Mouse (Mus musculus) hindbrain, embryonic 12.5 days (tissue): Measurements from ENCODE around the gene Ift140. TPM values are rescaled to one million over a fixed set of nuclear protein-coding genes. Genes with fewer than 3 reads are reported as not detected.

ENCODE experiments used
- ATAC-seq: fragments of 200-750 bp; cut with Nextera tagmentation; 2 replicates; pipeline ENCODE4 v1.8.0; 2017; ENCODE audit warnings: moderate TSS enrichment; ENCODE audit not compliant: low FRiP score
- H3K27ac ChIP-seq: fragments of 300-500 bp; sonication (generic); 2 replicates; pipeline ENCODE4 v1.5.1; 2016; ENCODE audit warnings: mild to moderate bottlenecking
- H3K27me3 ChIP-seq: fragments of 300-500 bp; sonication (generic); 2 replicates; pipeline ENCODE4 v1.6.1; 2016; ENCODE audit warnings: mild to moderate bottlenecking
- H3K36me3 ChIP-seq: fragments of 300-500 bp; sonication (generic); 2 replicates; pipeline ENCODE4 v1.6.1; 2016; ENCODE audit warnings: mild to moderate bottlenecking
- H3K4me1 ChIP-seq: fragments of 300-500 bp; sonication (generic); 2 replicates; pipeline ENCODE4 v1.6.1; 2016
- H3K4me2 ChIP-seq: fragments of 300-500 bp; sonication (generic); replicated peaks from 2 replicates; pipeline ENCODE4 v1.6.1; 2016; ENCODE audit warnings: mild to moderate bottlenecking
- H3K4me3 ChIP-seq: fragments of 300-500 bp; sonication (generic); 2 replicates; pipeline ENCODE4 v1.5.1; 2016; ENCODE audit warnings: mild to moderate bottlenecking
- H3K9ac ChIP-seq: fragments of 300-500 bp; sonication (generic); 2 replicates; pipeline ENCODE4 v1.6.1; 2016; ENCODE audit warnings: mild to moderate bottlenecking, moderate library complexity
- H3K9me3 ChIP-seq: fragments of 300-500 bp; sonication (generic); replicated peaks from 2 replicates; pipeline ENCODE4 v1.6.1; 2016; ENCODE audit warnings: mild to moderate bottlenecking
- WGBS: fragments of 180-500 bp; shearing (Covaris S2); methylation state at CpG from one replicate; pipeline ENCODE4 v1.1.7; 2016; 5-methylcytosine and 5-hydroxymethylcytosine counted together
- polyA plus RNA-seq: library from polyadenylated mRNA; unstranded; fragments of >200 nt; fragmentation: Nextera tagmentation; extraction: Ambion mirVana; gene quantifications from 2 replicates; pipeline ENCODE4 v1.2.1, GENCODE M21; 2016

Gene Ift140
- polyA plus RNA-seq = 26.7 and 27.6 TPM in 2 replicates

- peak; percentile 99 for ATAC-seq
- Histone ChIP-seq H3K4me2 (peak within 1 kb of the TSS; percentile 98), H3K9me3 (no peaks in the 10 kb centered on the region), H3K27ac (peak within 1 kb of the TSS; percentile 86), H3K4me3 (peak within 1 kb of the TSS; percentile 99), H3K9ac (peak within 1 kb of the TSS; percentile 96), H3K36me3 (peaks cover 23% of the 10 kb centered on the region), H3K4me1 (peaks cover 18% of the 10 kb centered on the region), H3K27me3 (no peaks in the 10 kb centered on the region)
- under 1% methylated on average over 62 of the region's 62 CpGs for WGBS
These were observed at the start of gene Ift140, which contains the start of gene Cramp1l for GRCm38 (mm10) chr17:25015655-25016291. Ift140 (plus strand) TSS chr17:25016085. Cramp1l (minus strand) TSS chr17:25015788.

GRCm38 (mm10) chr17:24987221-24987620 is 28.7 kb upstream of the Ift140 start:
- H3K4me1 ChIP-seq = no peaks in the 10 kb centered on the region
- ATAC-seq = no peak
- 96% methylated on average over 6 of the region's 6 CpGs for WGBS
- H3K9me3 ChIP-seq = no peaks in the 10 kb centered on the region
- H3K27ac ChIP-seq = no peak overlapping the region
- H3K4me3 ChIP-seq = no peak overlapping the region
- H3K36me3 ChIP-seq = peaks cover 95% of the 10 kb centered on the region
- H3K4me2 ChIP-seq = no peak overlapping the region
- no peaks in the 10 kb centered on the region for H3K27me3 ChIP-seq
- no peak overlapping the region for H3K9ac ChIP-seq

- WGBS = 93% methylated on average over 6 of the region's 6 CpGs
- peaks cover 93% of the 10 kb centered on the region for H3K36me3 ChIP-seq
- H3K9me3 ChIP-seq = no peaks in the 10 kb centered on the region
- H3K27ac ChIP-seq = no peak overlapping the region
- no peaks in the 10 kb centered on the region for H3K4me1 ChIP-seq
- no peak overlapping the region for H3K4me3 ChIP-seq
- H3K4me2 ChIP-seq = no peak overlapping the region
- no peaks in the 10 kb centered on the region for H3K27me3 ChIP-seq
- ATAC-seq = no peak
- no peak overlapping the region for H3K9ac ChIP-seq
These were observed 21.2 kb upstream of the Ift140 start for GRCm38 (mm10) chr17:24994721-24995120.

- Histone ChIP-seq H3K4me1 (no peaks in the 10 kb centered on the region), H3K27me3 (no peaks in the 10 kb centered on the region), H3K36me3 (peaks cover 66% of the 10 kb centered on the region), H3K9ac (no peak overlapping the region), H3K4me3 (no peak overlapping the region), H3K9me3 (no peaks in the 10 kb centered on the region), H3K27ac (no peak overlapping the region), H3K4me2 (no peak overlapping the region)
- 98% methylated on average over 3 of the region's 3 CpGs for WGBS
- ATAC-seq = no peak
These were observed 10.8 kb upstream of the Ift140 start for GRCm38 (mm10) chr17:25005102-25005501.

DNA sequence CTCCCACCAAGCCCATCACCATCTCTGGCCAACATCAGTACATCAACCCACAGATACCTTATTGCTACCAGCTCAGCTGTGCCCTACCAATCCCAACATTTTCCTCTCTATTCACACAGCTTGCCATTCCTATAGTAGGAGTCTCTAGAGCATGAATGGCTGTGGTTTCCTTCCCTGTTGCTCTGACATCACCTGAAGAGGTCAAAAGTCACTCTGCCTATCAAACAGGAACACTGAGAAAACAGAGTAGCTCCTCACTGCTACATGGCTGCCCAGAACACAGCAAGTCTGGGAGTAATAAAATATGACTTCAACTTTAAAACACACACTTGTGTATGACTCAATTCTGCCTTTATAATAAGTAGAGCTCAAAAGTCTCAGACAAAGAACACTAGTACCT is 8.4 kb upstream of the Ift140 start:
- H3K36me3 ChIP-seq = peaks cover 66% of the 10 kb centered on the region
- H3K4me2 ChIP-seq = no peak overlapping the region

GRCm38 (mm10) chr17:25013606-25014501 is 2.0 kb upstream of the Ift140 start:
- peaks cover 18% of the 10 kb centered on the region for H3K4me1 ChIP-seq
- WGBS = under 1% methylated on average over 81 of the region's 81 CpGs
- peak overlapping the region; percentile 96 for H3K9ac ChIP-seq
- H3K9me3 ChIP-seq = no peaks in the 10 kb centered on the region
- peak overlapping the region; percentile 83 for H3K27ac ChIP-seq
- H3K4me3 ChIP-seq = peak overlapping the region; percentile 99
- H3K27me3 ChIP-seq = no peaks in the 10 kb centered on the region
- peaks cover 28% of the 10 kb centered on the region for H3K36me3 ChIP-seq
- ATAC-seq = no peak
- peak overlapping the region; percentile 98 for H3K4me2 ChIP-seq

More for the DNA sequence above, 8.4 kb upstream of the Ift140 start:
- H3K9ac ChIP-seq = no peak overlapping the region
- no peaks in the 10 kb centered on the region for H3K9me3 ChIP-seq
- ATAC-seq = no peak
- H3K4me3 ChIP-seq = no peak overlapping the region
- no peaks in the 10 kb centered on the region for H3K27me3 ChIP-seq
- no peak overlapping the region for H3K27ac ChIP-seq
- no peaks in the 10 kb centered on the region for H3K4me1 ChIP-seq

- Histone ChIP-seq H3K9ac (peak overlapping the region; percentile 96), H3K9me3 (no peaks in the 10 kb centered on the region), H3K27me3 (no peaks in the 10 kb centered on the region), H3K4me3 (peak overlapping the region; percentile 99), H3K36me3 (peaks cover 29% of the 10 kb centered on the region), H3K4me1 (peaks cover 18% of the 10 kb centered on the region), H3K27ac (peak overlapping the region; percentile 86), H3K4me2 (peak overlapping the region; percentile 98)
- peak; percentile 5 for ATAC-seq
- WGBS = under 1% methylated on average over 39 of the region's 39 CpGs
These were observed 879 bp upstream of the Ift140 start for GRCm38 (mm10) chr17:25014841-25015570.

DNA sequence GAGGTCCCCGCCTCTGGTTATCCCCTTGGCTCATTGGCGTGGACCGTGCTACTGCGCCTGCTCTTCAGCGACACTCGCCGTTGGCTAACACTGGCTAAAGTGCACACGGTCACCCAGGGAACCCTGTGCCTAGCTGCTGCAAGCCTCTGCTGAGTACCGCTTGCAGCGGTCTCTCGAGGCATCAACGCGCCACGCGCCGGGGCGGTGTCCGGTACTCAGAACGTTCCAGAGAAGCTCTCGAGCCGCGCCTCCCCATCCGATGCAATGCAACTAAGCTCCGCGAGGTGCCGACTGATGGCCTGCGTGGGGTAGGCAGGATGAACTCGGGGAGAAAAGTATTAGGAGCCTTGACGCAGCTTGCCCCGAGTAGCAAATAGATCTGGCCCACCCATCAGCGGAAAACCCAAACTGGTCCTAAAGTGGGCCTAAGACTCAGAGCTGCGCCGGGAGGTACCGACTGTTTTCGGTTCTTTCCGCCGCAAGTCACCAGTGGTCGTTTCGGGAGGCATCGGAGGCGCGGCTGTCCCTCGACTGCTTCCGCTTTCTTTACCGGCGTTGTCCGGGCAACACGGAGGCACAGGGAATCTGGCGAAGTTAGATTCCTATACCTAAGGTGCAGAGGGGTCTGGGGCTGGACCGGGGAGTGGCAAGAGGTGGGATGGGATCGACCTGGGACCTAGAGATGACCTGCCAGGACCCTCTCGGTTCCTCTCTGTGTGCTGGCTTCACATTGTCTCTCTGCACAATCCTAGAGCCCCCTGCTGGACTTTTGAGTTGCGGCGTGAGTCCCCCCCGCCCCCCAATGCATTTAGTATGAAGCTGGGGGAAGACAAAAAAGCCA is 627 bp downstream of the Ift140 start:
- H3K4me1 ChIP-seq = peaks cover 18% of the 10 kb centered on the region
- peak overlapping the region; percentile 81 for H3K9ac ChIP-seq
- H3K4me2 ChIP-seq = peak overlapping the region; percentile 98
- H3K9me3 ChIP-seq = no peaks in the 10 kb centered on the region
- WGBS = under 1% methylated on average over 55 of the region's 55 CpGs
- H3K27me3 ChIP-seq = no peaks in the 10 kb centered on the region
- peak; percentile 93 for ATAC-seq
- H3K36me3 ChIP-seq = peaks cover 16% of the 10 kb centered on the region
- H3K4me3 ChIP-seq = peak overlapping the region; percentile 99
- H3K27ac ChIP-seq = peak overlapping the region; percentile 82

- ATAC-seq = no peak
- no peak overlapping the region for H3K4me3 ChIP-seq
- no peaks in the 10 kb centered on the region for H3K27me3 ChIP-seq
- no peak overlapping the region for H3K4me2 ChIP-seq
- no peak overlapping the region for H3K9ac ChIP-seq
- H3K4me1 ChIP-seq = no peaks in the 10 kb centered on the region
- no peaks in the 10 kb centered on the region for H3K9me3 ChIP-seq
- peaks cover 50% of the 10 kb centered on the region for H3K36me3 ChIP-seq
- 68% methylated on average over 4 of the region's 4 CpGs for WGBS
- no peak overlapping the region for H3K27ac ChIP-seq
These were observed 20.3 kb downstream of the Ift140 start for GRCm38 (mm10) chr17:25036183-25036582.

DNA sequence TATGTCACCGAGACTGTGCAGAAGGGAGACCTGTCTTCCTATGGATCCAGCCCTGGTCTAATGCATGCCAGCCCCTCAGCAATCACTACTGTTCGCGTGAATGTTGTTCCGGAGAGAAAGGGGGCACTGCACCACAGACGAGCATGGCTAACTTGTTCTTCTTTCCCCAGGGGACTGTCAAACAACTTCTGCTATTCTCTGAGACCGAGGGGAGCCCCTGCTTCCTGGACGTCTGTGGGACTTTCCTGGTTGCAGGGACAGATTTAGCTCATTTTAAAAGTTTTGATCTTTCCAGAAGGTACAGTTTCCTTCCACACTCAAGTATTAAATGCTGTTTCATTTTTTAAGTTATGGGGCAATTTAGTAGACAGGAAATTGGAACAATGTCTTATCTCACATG is 29.0 kb downstream of the Ift140 start:
- no peak for ATAC-seq
- peaks cover 28% of the 10 kb centered on the region for H3K36me3 ChIP-seq
- no peak overlapping the region for H3K4me2 ChIP-seq
- H3K9me3 ChIP-seq = no peaks in the 10 kb centered on the region
- H3K27me3 ChIP-seq = no peaks in the 10 kb centered on the region
- no peak overlapping the region for H3K27ac ChIP-seq
- H3K4me3 ChIP-seq = no peak overlapping the region
- H3K9ac ChIP-seq = no peak overlapping the region
- WGBS = 75% methylated on average over 7 of the region's 7 CpGs
- H3K4me1 ChIP-seq = no peaks in the 10 kb centered on the region

DNA sequence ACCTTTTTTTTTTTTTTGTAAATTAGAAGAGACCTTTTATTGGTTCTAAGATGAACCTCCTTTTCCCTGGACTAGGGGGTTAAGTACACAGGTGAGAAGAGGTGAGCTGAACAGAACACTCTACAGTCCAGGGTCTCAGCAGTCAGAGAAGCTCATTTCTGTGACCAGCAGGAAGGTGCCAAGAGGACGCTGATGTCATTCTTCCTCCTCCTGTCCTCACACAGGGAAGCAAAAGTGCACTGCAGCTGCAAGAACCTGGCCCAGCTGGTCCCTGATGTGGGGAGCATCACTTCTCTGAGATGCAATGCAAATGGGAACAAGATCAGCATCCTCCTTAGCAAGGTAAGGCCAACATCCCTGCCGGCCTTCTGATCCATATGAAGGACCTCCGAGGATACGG is 29.4 kb downstream of the Ift140 start:
- no peak overlapping the region for H3K4me2 ChIP-seq
- no peaks in the 10 kb centered on the region for H3K27me3 ChIP-seq
- no peaks in the 10 kb centered on the region for H3K4me1 ChIP-seq
- no peak for ATAC-seq
- no peak overlapping the region for H3K4me3 ChIP-seq
- no peak overlapping the region for H3K27ac ChIP-seq
- whole genome bisulfite sequencing = 97% methylated on average over 4 of the region's 4 CpGs
- H3K36me3 ChIP-seq = peaks cover 31% of the 10 kb centered on the region
- H3K9ac ChIP-seq = no peak overlapping the region
- H3K9me3 ChIP-seq = no peaks in the 10 kb centered on the region
